Mouse (Mus musculus): ENCODE results near the gene Skil.

- no peak for TF ChIP-seq CTCF (IDR thresholded peaks at IDR 0.05; ENCODE audit: extremely low read depth, insufficient read depth, low read length)
- no peak for TF ChIP-seq POLR2A (IDR thresholded peaks at IDR 0.05; ENCODE audit: extremely low read depth, insufficient read depth, low read length)
These were observed 32.5 kb upstream of the Skil start for GRCm38 (mm10) chr3:31062325-31062724.
